Mouse (Mus musculus) Muller cell, postnatal 12 days (primary cell): ENCODE data around the gene Bbs2.

Experiments used
- DNase-seq: peaks from one replicate; pipeline ENCODE4 v3.0.0-alpha.2; 2015; ENCODE audit errors: inconsistent ontology term

Gene Bbs2

DNA sequence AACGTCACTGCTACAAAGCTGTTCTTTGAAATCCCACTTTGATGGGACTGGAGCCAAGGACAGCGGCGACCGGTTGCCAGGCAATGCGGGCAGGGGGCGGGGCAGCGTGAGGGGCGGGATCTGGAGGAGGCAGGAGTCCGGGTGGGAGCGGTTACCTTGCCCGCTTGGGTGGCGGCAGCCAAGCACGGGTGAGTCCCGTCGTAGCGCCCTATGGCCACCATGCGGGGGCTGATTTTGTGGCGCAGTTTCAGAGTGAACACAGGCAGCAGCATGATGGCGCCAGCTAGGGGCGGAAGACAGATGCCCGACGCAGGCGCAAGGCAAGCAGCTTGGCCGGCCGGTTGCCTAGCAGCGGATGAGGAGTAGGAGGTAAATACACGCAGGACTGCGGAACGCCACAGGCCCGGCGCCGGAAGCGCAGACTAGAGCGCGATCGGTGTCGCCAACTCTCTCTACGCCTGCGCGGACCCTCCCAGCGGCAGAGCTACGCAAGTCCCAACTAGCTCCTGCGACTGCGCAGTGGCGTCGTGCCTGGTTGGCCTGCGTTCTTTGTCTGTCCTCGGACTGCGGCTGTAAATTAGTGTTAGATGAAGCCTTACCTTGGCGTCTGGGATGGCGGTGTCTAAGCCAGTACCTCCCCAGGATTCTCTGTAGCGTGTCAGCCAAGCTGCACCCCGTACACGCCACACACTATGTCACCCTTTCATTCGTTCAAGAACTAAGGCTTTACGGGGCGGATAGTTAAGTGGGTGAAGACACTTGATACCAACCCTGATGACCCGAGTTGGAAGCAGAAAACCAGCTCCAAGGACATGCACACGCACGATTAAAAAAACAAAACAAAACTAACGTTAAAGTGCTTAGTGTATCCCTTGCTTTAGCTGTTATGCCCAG, at the start of gene Bbs2:
Bbs2 (minus strand) TSS at position 848 of the 894 bp plus-strand sequence.
- DNase-seq = peak; percentile 99

DNA sequence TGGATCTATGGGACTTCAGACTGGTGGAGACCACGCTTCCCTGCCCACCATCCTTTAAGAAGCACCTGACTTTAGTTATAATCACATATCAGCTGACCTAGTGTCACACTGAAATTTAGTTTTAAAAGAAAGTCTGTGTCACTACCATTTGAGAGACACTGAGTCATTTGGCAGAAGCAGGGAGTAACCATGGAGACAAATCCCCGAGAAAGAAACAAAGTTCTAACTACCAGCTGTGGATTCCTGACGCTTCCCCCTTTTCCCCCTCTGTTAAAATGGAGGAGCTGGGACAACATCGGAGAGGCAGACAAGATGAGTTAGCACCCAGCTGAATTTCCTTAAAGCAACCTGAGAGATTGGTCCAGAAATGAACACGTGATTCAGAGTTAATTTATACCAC, 49.5 kb upstream of the Bbs2 start:
- DNase-seq = peak; percentile 54

DNA sequence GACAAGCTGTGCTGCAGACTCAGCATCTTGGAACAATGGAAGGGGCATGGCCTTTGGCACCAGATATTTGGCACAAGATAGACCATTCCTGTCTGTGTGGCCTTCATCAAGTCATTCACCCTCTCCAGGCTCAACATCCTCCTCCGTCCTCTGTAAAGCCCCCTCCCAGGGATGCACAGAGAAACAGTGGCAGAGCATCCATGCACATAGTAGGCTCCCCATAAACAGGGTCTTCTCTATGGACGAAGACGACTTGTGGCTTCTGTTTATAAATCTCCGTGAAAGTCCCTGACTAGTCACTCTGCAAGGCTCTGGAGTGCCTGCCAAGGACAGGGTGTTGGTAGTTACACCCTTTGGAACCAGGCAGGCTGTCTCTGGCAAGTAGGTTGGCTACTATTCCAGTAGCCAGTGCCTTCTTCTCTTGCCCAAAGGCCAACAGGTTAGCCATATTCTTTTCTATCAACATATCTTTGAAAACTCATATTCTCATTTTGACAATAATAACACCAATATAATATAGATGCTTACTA, 41.6 kb upstream of the Bbs2 start:
- DNase-seq = no peak

DNA sequence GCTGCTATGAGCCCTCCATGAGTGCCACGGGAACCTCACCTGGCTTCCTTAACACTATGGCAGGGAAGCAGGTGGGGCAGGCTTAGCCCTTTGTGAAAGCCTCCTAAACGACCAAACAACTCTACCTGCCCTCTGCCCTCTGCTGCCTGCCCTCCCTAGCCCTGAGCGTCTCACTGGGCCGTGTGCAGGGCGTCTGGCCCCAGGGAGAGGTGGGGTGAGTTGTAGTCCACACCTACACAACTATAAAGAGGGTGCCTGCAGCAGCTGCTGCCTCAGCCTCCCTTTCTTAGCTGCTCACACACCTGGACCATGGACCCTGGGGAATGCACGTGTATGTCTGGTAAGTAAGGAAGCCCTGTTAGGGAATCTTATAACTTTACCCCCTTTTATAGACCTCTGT, 38.2 kb upstream of the Bbs2 start, which contains the start of gene Mt4:
Mt4 (plus strand) TSS at position 265 of the 400 bp plus-strand sequence.
- no peak for DNase-seq

DNA sequence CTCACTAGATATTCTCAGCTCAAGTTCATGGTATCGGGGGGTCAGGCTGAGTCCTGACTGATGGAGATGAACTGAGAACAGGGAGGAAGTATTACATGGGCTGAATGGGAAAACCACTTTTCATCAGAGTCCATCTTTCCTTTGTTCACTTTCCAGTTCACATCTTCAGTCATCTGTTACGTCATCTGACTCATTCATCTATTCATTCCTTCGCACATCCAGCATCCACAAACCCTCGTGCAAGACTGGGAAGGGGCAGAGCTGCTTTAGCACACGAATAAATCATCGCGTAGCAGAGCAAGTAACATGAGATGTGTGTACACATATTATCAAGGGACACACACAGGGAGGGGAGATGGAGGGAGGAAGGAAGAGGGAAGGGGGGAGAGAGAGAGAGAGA, 37.5 kb upstream of the Bbs2 start:
- DNase-seq = no peak

DNA sequence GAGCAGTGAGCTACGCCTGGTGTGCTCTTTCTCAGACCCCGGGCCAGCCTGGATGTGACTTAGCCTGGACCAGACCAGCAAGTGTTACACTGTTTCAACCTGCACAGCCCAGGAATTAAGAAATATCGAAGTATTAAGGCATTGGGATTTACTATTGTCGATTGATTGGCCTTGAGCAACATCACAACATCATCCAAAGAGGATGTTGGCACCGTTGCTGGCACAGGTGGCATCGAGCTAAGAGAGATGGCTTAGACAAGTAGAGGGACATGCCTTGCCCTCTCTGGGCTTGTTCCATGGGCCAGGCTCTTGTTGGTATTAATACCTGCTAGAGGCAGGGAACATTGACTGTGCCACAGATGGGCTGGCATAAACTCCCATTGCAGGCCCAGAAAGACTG, 36.8 kb upstream of the Bbs2 start:
- DNase-seq = no peak

DNA sequence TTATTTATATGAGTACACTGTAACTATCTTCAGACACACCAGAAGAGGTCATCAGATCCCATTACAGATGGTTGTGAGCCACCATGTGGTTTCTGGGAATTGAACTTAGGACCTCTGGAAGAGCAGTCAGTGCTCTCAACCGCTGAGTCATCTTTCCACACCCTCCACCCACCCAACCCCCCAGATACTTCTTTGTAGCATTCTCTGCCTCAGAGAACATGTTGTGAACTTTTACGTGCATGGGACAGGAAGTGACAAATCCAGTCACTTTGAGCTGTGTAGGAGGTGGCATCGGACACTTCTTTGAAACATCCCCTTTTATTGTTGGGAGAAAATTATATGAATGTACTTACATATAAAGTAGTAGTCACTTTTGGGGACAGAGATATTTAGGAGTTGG, 35.9 kb upstream of the Bbs2 start:
- DNase-seq = peak; percentile 69

DNA sequence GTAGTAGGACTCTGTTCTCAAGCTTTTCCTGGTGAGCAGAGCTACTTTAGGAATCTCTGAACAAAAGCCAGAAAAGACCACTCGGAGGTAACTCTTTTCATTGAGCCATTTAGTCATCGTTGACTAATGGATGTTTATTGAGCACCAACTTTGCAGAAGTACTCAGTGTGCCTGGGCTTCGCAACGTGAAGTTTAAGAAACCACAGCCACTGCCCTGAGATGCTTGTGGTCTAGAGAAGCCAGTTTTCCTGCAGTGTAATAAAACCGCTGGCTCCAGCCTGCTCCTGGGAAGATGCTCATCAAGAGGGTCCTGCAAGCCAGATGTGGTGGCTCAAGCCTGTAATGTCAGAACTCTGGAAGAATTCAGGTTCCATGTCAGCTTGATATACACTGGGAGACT, 33.4 kb upstream of the Bbs2 start:
- DNase-seq = no peak

DNA sequence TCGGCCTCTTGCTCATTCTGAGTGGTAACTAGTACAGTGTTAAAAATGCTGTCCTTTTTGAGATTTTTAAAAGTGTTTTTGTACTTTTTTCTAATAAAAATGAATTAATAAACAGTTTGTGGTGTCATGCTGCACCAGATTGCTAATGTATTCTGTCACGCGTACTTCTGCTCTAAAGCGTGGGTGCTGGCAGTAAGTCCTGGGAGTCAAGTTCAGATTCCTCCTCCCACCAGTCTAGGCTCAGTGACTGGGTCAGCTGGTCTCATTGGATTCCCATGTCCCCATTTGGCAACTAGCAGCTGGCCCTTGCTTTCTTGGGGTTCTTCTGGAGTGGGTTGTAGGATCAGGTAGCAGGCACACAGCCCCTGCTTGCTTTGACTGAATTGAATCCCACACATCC, 31.4 kb upstream of the Bbs2 start:
- no peak for DNase-seq

DNA sequence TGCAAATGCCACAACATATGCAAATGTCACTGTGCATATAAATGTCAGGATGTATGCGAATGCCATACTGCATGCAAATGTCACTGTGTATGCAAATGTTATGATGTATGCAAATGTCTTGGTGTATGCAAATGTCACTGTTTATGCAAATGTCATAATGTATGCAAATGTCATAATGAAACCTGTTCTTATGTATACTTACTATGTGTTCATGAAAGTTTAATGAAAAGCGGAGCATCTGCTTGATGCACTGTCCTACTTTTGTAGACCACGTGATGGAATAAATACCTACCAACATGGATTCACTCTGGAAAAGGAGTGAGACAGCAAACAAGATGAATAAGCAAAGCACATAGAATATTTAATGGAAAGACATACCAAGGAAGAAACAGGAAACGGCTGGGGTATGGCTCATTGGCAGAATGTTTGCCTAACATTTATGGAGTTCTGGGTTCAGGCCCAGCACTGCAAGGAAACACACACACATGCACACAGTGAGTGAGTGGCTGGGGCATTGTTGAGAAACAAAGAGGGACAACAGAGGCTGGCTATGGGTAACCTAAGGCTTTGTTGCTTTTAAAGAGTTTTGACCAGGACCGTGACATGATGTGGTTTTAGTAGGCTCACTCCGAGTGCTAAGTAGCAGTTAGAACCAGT, 30.5 kb upstream of the Bbs2 start:
- no peak for DNase-seq

DNA sequence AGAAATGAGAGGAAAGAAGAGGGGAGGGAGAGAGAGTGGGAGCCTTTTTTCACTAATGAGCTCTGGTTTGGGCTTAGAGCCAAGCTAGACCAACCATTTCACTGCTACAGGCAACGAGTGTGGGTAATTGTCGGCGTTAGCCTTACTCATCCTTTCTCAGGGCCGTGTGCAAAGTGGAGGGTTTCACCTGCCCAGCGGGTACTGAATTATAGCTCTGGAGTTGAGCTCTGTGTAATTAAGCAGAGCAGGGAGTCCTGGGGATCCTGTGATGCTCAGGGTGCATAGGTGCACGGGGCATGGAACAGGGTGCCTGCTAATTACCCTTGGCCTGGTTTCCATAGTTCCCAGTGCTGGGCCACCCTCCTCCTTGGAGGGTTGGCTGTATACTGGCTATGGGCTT, 29.0 kb upstream of the Bbs2 start:
- DNase-seq = no peak

DNA sequence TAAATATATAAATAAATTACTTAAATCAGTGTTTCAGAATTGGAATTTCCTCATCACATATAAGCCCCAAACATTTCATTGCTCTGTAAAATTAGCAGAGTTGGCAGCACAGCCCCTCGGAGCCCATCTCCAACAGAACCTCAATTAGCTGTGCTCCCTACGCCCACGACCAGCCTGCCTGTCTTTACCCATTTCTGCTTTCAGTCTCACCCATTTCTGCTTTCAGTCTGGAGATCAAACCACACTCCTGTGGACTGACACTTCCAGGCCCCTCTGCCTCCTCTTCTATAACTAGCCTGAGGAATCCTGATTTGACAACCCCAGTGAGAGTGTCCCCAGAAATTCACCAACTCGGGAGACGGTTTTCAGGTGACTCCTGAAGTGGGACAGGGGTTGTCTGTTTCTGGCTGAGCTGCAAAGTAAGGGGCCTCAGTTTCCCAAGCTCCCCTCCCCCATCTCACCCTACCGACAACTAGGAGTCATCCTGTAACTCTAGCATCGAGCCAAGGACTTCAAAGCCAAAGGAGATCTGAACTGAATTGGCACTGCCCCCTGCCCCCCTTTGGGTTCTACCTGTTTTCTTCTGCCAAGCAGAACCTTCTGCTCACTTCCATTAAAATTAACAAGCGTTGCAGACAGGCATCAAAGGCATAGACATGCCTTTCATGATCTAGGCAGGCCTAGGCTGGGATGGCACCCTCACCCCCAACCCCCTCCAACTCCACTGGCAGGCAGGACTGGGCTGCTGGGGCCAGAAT, 24.2 kb upstream of the Bbs2 start:
- no peak for DNase-seq

DNA sequence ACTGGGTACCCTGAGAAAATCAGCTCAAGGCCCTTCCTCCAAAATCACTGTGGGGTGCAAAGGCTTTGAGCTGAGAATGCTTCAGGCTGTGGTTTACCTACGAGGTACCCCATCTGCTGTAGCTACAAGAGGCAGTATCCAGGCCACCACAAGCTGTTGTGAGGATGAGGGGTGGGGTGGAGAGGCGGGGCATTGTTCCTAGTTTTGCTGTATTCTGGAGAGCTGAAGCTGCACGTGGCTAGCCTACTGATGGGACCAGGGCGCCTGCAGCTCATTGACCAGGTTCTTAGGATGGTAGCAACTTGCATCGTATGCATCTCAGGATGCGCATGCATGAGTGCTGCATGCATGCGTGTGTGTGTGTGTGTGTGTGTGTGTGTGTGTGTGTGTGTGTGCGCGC, 22.9 kb upstream of the Bbs2 start:
- DNase-seq = no peak

DNA sequence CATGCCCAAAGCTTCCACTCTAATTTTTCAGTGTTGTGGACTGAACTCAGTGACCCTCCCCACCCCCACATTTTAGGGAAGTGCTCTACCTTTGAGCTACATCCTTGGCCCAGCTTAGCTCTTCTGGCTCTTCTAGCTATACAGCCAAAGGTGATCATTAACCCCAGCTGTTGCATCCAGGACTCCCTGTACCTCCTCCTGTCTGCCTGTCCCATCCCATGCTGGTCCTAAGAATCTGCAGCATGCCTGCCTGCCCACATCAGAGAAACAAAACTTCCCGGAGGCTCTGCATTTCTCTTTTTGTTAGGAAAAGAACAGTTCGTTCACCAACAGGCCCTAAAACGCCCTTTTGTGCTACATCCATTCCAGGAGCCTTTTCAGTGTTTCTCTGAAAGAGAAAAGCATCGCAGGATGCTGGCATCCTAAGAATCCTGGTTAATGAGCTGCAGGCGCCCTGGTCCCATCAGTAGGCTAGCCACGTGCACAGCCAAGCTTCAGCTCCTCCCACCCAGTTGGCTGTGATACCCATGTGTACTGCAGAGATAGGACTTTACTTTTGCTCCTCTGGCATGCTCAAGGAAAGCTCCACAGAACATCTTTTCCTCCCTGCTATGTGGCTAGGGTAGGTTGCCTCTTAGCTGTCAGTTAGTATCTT, 20.2 kb upstream of the Bbs2 start:
- peak; percentile 95 for DNase-seq

DNA sequence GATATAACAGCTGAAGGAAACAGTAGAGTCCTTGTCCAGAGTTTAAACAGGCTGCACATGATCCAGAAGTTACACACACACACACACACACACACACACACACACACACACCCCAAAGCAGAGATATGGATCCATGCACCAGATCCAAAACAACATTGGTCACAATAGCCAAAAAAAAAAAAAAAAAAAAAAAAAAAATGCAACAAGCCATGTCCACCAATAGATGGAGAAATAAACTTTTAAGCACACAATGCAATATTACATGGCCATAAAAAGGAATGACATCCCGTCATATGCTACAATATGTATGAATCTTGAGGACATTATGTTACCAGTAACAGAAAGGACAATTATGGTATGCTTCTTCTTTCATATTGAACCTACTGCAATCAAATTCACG, 15.2 kb upstream of the Bbs2 start:
- no peak for DNase-seq

DNA sequence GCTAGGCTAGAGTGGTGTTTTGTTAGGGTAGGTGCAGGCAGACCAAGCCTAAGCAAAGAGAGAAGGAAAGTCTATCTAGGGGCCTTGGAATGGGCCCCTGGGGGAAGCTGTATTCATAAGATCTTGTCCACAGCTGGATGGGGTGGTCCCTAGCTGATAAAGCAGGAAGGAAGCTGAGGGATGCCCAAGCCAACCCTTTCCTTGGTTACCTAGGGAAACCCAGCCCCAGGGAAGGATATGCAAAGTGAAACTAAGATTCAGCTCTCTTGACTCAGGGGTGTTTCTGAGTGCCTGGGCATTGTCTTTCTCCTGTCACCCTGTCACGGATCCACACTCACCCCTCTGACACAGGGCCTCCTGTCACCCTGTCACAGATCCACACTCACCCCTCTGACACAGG, 14.7 kb upstream of the Bbs2 start:
- no peak for DNase-seq

DNA sequence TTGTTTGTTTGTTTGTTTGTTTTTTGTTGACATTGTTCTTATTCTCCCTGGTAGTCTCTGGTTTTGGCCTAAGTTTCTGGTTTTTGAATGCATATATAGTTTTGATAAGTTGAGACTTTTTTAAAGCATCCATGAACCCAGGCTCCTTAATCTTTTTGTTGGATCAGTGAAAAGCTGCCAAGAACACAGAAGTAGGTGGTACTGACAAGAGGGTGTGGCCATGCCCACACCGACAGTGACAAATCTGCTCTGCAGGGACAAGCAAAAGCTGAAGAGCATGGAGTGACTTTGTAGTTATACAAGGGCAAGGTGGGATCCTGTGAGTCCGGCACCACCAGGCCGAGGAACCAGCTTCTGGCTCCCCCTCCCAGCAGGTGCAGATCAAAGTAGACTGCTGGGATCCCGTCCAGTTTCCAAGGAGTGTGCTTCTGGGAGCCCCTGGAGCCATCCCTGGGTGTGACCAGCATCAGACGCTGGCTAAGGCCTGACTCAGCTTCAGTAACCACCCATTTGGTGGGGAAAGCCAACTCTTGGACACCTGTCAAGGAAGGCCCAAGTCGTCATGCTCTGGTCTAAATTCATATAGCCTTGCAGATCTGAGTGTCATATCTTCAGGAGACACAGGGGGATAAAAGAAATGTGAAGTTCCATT, 11.9 kb upstream of the Bbs2 start:
- no peak for DNase-seq

DNA sequence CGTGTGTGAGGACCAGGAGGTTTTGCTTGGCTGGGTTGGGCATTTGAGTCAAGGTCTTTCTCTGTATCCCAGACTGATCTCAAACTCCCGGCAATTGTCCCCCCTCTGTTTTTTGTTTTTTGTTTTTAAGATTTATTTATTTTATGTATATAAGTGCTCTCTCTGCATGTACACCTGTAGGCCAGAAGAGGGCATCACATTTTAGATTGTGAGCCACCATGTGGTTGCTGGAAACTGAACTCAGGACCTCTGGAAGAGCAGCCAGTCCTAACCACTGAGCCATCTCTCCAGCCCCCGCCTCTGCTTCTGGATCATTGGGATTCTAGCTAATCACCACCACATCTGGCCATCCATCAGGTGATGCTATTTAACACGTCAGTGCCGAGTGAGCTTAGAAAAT, 11.1 kb upstream of the Bbs2 start:
- DNase-seq = no peak

DNA sequence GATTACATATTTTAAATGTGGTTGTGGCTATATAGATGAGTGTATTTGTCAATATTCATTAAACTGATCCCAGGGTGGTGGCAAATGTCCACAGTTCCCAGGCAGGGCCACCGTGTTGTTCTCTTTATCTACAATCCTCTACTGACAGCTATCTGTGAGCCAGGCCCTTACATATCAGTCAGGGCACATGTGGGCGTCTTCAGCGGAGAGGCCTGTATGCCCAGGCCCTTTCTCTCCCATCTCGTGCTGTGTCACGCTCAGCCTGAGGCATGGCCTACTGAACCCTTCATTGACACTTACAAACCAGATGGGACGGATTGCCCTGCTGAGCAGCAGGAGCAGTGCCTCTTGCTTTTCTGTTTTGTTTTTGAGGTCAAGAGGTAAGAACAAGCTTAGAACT, 10.7 kb upstream of the Bbs2 start:
- no peak for DNase-seq

DNA sequence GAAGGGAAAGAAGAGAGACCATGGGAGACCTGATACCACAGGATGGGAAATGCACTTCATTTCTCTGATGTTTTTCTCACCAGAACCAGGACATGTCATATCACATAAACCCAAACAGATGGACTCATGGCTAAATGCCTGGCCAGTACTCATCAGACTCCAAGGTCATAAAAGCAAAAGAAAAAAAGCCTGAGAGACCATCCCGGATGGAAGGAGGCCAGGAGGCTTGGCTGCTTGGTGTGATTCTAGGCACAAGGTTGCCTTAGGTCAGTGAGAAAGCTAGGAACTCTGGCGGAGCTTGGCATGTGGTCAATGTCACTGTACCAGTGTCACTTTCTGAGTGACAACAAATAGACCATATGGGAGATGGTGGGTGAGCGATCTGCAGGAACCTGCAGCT, 9.1 kb upstream of the Bbs2 start:
- peak; percentile 42 for DNase-seq

DNA sequence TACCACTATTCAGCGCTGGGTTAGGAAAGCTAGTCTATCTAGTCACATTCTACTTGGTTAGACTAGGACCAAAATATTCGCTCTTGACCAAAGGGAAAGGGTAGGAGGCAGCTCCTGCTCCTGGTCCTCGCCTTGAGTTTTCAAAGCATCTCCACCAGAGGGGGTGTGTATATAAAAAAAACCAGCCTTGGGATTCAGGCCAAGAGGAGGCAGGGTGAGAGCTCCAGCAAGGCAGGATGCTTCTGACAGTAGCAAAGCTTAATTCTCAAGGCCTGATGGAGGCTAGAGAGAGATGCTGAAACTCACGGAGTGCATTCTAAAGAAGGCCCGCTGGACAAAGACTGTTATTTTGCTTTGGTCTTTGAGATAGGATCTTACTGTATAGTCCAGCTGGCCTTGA, 5.4 kb upstream of the Bbs2 start:
- DNase-seq = no peak
